20 mouse cellular contexts compared by ENCODE assay signal in genomic region chr13:71975753-71976152, GRCm38 (mm10). TPM values are rescaled to one million over a fixed set of nuclear protein-coding genes. Genes with fewer than 3 reads are reported as not detected.
"Had no signal": no experiment of that assay in that cellular context is flagged by ENCODE, and none has a peak within 500 bp of the region (broad histone marks: within the 10 kb centered on the region; RNA-seq: fewer than 3 reads in every experiment).

No protein-coding gene starts in this region.

- H3K4me3 ChIP-seq: liver, embryonic 12.5 days; midbrain, embryonic 10.5 days; midbrain, embryonic 12.5 days; myocyte; neural tube, embryonic 13.5 days; neural tube, embryonic 15.5 days had no signal

- H3K4me1 ChIP-seq: liver, embryonic 12.5 days; midbrain, embryonic 12.5 days; neural tube, embryonic 13.5 days; neural tube, embryonic 15.5 days had no signal

- DNase-seq: lung, embryonic 14.5 days; midbrain, embryonic 14.5 days; retina, postnatal 1 day; right cerebral cortex, adult 18-20 months; right cerebral cortex, postnatal 25 days; right cerebral cortex, postnatal 4 days; spleen, adult 18-20 months; thymus, adult 18-20 months; thymus, postnatal 14 days; thymus, postnatal 36 days had no signal

RNA-seq across cellular contexts. Expression of gene Irx1, which starts 12.2 kb away (rescaled TPM):
- total RNA-seq: megakaryocyte, adult 5-6 weeks; megakaryocyte-erythroid progenitor cell, adult 5-6 weeks had no signal
- polyA plus RNA-seq: liver, embryonic 12.5 days; liver, embryonic 16.5 days; myocyte; small intestine, adult 2 months had no signal
